Mouse (Mus musculus) fat pad, adult 2 months (tissue): ENCODE results near the gene Pon2.

Source experiments
- DNase-seq: peaks from one replicate; pipeline ENCODE4 v3.0.0-alpha.2; 2011; ENCODE audit warnings: low read depth, low spot score; ENCODE audit errors: extremely low read depth

The Pon2 gene

GRCm38 (mm10) chr6:5294659-5295449, 3.4 kb downstream of the Pon2 start:
- no peak for DNase-seq

DNA sequence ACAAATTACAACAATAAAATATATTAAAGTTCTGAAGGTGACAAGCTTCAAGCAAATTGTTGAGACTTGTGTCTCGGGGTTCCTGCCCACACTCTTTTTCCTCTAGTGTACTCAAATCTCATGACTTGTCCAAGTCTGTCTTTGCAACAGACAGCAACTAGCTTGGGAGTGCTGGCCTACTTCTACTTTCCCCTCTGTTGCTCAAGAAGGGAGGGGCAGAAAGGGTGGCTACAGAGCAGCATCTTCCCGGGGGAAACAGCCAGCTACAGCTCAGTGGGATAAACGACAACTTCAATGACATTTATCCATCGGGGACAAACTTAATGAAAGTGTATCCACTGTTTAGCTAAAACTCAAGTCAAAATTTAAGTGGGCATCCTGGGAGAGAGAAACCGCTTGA, 5.4 kb downstream of the Pon2 start:
- DNase-seq, result no peak

- no peak for DNase-seq
Observed at GRCm38 (mm10) chr6:5291450-5291849, 6.8 kb downstream of the Pon2 start.

DNA sequence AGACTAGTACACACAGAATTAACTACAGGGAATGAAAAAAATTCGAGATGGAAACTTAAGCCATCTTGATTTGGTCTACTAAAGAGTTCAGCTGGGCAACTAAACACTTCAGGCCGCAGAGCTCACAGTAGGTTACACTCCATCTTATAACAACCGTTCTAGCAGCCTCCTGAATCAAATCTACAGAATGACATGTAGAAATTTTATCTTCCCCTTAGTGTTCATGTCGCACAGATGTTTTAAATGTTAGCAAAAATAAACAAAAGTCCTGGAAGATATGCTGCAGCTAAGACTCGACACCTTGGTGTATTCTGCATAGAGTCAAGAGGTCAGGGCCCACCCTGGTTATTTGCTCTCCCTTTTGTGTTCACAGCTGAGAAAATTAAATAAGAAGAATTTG, 10.3 kb downstream of the Pon2 start:
- no peak for DNase-seq

GRCm38 (mm10) chr6:5287392-5287791, 10.9 kb downstream of the Pon2 start:
- DNase-seq, result no peak

DNA sequence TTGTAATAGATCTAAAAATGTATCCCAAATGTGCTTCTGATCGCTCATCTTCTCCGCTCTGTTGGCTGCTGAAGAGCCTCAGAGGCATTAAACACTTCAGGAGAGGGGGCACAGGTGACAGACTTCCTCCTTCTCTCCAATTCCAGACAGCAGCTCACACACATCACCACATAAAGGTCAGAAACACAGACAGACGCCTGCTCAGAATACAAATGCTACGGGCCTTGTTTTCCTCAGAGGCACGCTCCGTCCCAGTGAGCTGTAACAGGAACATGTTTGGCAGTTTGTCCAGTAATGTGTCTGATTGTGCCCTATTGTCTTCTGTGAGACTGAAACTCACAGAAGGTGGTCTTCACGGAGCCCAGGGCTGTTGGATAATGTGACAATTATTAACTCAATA, 15.8 kb downstream of the Pon2 start:
- no peak for DNase-seq

DNA sequence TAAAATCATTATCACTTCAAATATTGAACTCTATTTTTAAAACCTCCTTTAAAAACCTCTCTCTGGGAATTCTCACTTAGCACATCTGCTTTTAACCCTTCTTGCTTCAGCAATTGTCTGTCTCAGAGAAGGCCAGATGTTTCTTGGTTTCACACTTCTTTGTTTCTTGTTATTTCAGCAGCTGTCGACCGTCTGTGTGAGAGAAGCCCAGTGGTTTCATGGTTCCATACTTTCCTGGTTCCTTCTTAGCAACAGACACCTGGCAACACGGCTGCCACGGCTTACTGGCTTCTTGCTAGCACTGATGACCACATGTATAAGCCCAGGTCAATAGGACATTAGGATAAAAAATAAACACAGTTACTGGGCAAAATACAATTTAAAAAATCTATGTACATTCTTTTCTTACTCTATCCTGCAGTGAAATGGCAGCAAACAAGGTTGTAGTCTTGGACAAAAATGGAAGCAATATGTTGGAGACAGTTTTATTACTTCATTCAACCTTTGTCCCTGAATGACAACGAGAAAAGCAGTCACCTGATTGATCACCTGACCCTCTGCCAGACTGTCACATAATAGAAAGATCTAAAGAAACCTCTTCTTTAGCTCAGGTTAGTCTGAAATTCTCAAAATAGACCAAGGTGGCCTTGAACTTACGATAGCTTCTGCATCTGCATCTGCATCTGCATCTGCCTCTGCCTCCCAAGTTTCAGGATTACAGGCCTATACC, 17.5 kb downstream of the Pon2 start:
- no peak for DNase-seq

DNA sequence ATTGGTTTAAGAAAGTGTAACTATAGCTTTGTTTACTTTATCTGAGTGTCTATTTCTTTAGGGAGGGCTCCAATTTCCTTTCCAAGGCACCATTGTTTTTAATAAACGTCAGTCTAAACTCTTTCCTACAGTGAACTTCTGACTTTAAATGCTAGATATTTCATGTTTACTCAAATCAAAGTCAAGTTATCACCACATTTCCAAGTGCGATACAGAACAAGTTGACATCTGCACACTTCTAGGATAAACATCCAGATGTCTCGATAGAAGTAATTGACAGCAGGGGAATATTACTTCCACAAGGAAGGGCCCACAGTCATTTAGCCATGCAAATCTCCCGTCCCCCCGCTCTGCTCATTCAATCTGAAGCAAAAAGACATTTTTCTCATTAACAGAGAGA, 20.3 kb downstream of the Pon2 start:
- no peak for DNase-seq

DNA sequence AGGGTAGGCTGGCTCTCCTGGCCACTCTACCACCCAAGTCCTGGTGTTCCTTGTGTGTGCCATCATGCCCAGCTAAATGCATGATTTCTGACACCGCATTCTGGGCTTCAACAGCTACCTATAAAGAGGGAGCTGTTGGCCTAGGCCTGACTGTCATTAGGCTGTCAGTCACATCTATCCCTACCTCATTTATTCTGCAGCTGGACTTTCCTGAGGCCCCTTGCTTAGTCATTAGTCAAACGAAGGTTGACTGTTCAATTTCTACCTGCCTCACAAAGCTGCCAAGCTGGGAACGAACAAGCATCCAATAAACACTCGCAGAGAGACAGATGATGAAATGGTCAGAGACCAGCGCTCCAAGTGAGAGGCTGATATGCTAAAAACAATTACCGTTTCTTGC, 28.6 kb downstream of the Pon2 start:
- DNase-seq, result no peak

DNA sequence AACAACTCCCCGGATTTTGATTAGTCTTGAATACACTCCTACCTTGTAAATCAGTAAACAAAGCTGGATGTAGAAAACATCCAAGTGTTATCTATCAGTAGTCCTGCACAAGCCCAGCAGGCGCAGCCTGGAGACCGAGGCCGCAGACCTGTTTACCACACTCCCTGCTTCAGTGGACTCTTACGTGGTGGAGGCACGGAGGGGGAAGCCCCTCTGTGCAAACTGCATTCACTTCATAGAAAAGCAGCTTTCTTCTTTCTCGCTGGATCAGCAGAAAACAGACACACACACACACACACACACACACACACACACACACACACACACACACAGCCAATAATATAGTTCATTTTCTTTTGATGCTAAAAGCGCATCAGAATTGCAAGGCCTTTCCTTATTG, 33.5 kb downstream of the Pon2 start:
- DNase-seq, result no peak

GRCm38 (mm10) chr6:5263250-5263999, 34.8 kb downstream of the Pon2 start:
- no peak for DNase-seq

GRCm38 (mm10) chr6:5262322-5263249, 35.7 kb downstream of the Pon2 start:
- no peak for DNase-seq

DNA sequence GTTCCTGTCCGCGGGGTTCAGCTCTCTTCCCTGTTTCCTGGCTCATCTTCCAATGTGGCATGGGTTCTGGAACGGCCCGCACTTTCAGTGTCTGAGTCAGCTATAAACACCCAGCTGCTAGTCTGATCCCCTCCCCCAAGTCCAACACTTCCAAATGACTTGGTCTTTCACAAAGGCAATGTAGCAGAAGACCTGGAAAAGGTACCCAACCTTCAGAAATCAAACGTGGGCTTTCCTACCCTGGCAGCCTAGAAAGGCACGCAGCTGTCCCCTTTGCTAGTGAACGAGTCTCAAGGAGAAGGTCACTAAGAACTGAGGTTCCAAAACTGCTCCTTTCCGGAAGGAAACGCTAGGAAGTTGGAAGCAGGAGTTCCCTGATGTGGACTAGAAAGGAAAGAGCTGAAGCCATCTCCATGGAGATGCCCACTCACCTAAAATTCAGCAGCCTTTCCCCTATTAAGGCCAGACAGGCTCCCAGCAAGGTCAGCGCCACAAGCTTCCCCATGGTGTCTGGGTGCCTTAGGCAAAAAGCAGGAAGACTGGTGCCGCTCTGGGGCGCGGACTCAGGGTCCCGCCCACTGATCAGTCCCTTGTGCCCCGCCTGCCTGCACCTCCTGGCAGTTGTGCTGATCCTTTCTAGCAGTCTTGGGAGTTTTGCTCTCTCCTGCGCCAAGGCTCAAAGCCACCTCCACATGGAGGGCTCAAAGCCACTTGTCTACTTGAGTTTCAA, 42.4 kb downstream of the Pon2 start, which contains the start of gene Pon3:
Gene Pon3, minus strand, starts transcription at position 565 of the 730 bp plus-strand sequence.
- no peak for DNase-seq

DNA sequence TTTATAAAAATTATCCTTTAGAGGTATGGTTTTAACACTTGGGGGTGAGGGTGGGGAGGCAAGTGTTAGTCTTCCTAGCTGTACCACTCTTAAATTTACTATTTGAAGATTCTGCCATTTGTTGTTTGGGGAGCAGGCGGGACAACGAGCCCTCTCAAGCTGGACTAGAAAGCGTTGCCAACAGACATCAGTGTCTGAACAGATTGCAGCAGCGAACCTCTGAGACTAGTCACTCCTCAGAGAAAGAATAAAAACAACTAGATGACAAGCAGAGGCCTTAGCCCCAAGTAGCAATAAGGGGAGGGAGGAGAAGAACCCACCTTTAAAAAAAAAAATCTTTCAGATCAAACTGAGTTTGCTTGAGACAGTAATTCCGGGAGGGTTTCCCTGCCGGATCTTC, 43.0 kb downstream of the Pon2 start:
- no peak for DNase-seq

DNA sequence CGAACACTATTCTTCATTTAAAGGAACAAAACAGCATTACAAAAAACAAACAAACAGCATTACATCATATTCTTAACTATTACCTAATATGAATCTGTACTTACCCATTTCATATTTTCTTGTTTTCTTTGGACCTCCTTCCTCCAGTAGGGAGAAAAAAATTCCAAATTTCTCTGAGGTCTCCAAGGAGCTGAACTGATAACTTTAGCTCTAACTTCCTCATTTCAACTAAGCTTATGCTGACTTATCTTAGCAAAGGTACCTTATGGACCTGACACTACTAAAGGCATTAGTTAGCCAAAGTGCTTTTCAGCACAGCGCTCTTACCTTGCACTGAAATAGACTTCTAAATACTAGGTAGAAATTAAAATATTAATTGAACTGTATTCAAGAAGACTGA, 43.4 kb downstream of the Pon2 start:
- no peak for DNase-seq

DNA sequence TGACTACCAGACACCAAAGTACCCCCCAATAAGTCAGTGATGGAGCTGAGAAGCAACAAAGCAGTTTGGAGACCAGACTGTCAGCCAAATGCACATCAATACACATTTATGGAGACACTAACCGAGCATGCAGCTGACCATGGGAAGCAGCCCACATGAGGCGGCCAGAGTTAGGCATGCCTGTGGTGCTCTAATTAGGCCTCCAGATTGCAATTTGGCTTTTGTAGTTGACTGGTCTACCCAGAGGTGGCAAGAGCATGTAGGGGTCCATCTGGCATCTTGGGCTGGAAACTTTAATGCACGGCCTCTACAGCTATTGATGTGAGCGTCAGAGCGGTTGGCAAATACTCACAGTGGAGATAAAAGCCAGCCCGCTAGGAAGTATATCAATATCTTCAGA, 52.3 kb downstream of the Pon2 start:
- DNase-seq, result no peak

DNA sequence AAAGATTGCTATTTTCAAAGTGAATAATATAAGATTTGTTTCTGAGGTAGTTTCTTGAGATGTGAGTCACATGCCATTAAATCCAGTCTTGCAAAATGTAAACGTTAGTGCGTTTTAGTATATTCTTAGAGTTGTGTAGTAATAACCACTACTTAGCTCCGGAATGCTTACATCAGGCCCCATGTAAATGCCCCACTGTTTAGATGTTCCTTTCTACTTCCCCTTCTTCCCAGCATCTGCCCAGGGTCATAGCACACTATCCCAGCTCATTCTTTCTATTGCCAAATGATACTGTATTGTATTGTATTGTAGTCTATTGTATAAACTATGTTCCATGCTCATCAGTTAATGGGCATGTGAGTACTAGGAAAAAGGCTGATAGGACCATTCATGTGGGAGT, 59.5 kb downstream of the Pon2 start:
- no peak for DNase-seq

DNA sequence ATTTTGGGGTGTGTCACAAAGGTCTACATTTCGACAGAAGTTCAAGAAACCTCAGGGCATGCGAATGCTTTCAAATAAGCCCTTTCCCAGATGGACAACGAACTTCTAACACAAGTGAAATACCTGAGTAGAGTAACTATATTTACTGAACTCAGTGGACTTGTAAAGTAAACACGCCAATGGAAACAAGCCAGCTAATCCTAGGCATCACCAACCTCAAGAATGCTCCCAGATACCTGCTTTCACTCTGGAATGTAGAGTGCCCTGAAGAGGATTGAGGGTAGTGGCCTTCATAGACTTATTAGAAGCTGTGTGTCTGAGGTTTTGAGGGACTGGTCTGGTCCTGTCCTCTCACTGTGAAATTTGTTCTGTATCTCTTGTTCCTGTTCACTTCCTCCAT, 60.7 kb downstream of the Pon2 start:
- DNase-seq, result no peak

GRCm38 (mm10) chr6:5236843-5237371, 61.3 kb downstream of the Pon2 start:
- no peak for DNase-seq

DNA sequence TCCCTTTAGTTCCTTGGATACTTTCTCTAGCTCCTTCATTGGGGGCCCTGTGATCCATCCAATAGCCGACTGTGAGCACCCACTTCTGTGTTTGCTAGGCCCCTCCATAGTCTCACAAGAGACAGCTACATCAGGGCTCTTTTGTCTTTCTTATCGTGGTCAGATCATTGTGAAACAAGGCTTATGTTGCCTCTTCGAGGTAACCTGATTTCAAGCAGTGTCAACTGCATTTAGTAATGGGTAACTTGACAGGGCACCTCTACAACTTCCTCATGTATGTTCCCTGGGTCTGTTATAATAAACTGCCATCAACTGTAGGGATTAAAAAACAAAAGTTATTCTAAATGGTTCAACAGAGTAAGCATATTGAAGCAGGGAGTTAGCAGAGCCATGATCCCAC, 63.7 kb downstream of the Pon2 start:
- no peak for DNase-seq
